Mouse (Mus musculus): Measurements from ENCODE around the gene Mt1. TPM values are rescaled to one million over a fixed set of nuclear protein-coding genes. Genes with fewer than 3 reads are reported as not detected.
A peak's percentile ranks its signal among the peaks of the same experiment; 100 is the strongest.

Mt1 gene
- total RNA-seq, 2 experiments from 2014 or later: 22.5 to 181 TPM

DNA sequence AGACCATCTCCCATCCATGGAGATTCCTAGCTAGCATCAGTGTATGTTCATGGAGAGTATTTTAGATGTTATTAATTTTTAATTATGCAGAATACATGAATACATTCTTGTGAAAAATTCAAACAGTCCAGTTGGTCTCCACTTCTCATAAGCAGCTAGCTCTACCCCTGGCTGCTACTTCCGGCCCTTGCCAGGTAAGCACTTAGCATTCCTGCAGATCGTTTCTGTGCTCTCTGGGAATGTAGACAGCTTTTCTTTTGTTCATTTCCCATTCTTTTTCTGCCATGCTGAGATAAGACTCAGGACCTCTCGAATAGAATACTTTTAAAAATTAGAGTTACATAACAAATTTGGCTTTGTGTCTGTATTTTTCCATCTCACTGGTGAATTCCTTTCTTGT lies 25.2 kb downstream of the Mt1 start:
- DNase-seq (ENCODE audit: low spot score): no peak

DNA sequence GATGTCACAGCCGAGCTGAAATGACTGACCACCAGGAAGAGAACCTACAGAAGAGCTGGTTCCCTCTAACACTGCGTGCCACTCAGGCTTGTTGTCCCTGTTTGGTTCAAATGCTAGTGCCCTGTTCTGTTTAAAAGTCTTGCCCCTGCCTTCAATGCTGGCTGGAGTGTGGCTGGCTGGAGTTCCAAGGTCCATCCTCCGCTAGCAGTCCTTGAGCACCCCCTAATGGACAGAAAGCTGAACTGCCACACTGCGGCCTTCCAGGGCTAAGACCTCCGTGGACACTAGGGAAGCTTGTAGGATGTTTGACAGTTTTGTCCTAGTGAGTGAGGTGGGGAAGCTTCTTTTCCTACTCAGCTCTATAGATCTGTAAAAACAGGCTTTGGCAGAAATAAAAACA lies 26.9 kb downstream of the Mt1 start:
- peak; percentile 71 for DNase-seq (ENCODE audit: low spot score)

DNA sequence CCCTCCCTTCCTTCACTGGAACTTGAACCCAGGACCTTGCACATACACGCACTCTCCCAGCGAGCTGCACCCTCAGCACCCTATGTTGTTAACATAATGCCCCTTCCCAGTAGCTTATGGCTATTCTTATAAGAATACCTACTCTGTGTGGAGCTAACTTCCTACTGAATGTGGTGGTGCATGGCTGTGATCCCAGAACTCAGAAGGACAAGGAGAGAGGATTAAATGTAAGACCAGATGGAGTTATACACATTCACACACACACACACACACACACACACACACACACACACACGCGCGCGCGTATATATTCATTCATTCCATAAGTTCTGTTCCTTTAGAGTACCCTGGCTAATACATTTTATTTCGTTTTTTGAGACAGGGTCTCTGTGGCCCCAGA lies 27.4 kb downstream of the Mt1 start:
- DNase-seq (ENCODE audit: low spot score): no peak

DNA sequence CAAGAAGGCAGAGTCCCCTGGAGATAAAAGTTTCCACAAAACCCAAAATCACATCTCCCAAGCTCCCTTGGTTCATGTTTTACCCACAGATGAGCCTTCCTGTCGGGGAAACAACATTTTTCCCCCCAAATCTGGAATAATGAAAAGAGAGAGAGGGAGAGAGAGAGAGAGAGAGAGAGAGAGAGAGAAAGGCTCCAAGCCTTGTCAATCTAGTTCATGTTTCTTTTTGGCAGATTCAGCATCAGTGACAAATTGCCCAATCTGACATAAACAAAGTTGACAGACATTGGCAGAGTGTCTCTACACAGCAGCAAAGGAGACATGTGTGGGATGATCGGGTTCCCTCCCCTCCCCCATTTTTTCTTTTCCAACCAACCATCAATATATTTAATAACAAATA lies 28.6 kb downstream of the Mt1 start:
- DNase-seq (ENCODE audit: low spot score): no peak

DNA sequence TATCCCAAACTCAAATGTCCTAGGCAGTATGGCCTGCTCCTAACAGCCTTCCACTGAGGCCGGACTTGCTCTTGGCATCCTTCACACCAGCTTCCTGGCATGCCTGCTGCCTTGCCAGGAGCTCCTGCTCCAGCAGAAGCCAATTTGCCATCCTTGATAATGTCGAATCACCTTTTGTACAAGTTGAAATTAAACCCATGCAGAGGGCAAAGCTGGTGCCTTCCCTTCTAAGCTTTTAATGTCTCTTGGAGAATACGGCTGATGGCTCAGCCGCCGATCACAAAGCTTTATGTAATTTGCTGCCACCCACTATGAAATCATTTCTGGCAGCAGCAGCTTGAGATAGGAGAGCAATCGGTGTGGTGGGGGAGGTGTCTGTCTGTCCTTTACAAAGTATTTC lies 30.8 kb downstream of the Mt1 start:
- DNase-seq (ENCODE audit: low spot score): no peak

DNA sequence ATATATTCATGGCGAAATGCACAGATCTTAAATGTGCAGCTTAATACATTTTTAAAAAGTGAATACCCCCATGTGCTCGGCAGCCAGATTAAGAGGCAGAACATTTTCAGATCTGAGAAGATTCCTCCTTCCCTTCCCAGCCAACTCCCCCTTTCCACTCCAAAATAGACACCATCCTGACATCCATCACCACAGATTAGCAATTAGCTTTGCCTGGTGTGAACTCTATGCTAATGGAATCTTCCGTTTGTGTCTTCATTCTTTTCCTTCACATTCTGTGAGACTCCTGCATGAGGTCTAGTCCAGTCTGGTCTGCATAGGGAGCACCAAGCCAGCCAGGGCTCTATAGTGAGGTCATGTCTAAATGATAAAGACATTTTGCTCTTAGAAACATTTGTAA lies 31.3 kb downstream of the Mt1 start:
- no peak for DNase-seq (ENCODE audit: low spot score)

DNA sequence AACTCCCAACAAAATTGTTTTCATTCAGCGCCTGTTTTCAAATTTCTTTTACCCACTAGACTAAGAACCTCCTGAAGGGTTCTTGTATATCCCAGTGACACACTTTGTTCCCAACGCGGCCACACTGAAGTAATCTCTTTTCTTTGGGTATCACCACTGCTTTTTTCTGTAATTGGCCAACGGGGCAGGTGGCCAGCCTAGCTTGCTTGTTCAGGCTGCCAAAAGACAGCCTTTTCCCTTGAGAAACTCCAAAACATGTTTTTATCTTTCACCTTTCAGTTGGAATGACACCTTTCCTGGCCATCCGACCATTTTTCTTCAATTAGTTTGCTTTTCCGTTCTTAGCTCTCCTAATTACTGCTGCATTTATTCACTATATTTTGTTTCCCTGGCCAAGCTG lies 34.9 kb downstream of the Mt1 start:
- DNase-seq (ENCODE audit: low spot score): no peak

DNA sequence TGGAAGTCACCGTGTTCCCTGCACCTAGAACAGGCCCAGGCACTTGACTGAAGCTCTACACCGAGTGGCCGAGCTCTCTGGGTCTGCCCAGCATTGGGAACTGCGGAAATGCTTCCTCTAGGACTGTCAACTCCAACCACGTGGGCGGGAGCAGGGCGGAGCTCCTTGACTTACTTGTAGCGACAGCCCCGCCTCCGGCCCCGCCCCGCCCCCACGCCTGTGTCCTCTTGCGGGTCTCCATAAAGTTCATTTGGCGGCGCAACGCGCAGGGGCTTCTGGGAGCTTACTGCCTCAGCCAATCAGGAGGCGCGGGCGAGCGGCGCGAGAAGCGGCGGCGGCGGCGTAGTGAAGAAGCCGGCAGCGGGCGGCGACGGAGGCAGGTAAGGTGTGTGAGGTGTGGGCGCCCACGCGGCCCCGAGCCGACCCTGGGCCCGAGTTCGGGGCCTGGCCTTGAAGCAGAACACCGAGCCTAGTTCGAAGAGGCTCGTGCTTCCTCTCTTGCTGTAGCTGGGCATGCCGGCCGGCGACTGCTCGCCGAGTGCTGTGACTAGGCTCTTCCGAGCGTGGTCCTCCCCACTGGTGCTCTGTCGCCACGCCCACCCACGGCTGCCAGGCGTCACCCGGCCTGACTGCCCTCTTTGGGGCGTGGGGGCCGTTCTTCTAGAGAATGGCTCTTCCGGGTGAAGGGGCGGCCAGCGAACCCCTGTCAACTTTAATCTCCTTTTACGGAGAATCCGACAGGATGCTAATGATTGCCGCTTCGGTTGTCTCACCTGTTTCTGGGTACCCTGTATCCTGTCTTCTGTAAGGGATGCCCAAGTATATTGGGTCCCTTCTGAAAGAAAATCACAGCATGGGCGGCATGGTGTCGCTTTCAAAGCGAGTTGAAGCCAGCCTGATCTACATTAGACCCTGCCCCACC lies 35.6 kb downstream of the Mt1 start, which contains the start of gene Nup93:
Gene Nup93 (plus strand): TSS at position 313 of the 922 bp plus-strand sequence.
- DNase-seq (ENCODE audit: low spot score): peak; percentile 97

DNA sequence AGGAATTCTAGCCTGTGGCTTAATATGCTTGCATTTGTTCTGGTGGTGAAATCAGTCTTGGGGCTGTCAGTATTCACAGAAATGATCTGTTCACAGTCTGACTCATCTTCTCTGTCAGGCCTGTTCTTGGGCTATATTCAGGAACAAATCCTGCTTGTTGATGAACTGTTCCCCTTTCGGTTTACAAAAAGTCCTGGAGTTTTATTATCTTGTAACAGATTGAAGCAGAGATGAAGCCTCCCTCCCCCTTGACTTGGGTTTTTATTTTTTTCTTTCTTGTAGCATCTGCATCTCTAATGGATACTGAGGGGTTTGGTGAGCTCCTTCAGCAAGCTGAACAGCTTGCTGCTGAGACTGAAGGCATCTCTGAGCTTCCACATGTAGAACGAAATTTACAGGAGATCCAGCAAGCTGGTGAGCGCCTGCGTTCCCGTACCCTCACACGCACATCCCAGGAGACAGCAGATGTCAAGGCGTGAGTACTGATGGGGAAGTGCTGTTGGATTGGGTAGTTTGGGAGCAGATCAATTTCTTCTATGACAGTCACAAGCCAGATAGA lies 48.6 kb downstream of the Mt1 start:
- DNase-seq (ENCODE audit: low spot score): no peak

Other genes starting within 250 kb of the Mt1 start
- 100 to 1,000 TPM; 106 to 122 TPM for gene Amfr, start 166.2 kb upstream of the Mt1 start, total RNA-seq (2021)
- gene Nudt21, start 142.1 kb upstream of the Mt1 start, total RNA-seq (2021): 10 to 100 TPM; 10.5 to 12.3 TPM
- 10 to 100 TPM; 22.0 to 26.2 TPM for gene Ogfod1, start 141.9 kb upstream of the Mt1 start, total RNA-seq (2021)
- gene Bbs2, start 80.2 kb upstream of the Mt1 start, total RNA-seq (2021): 1 to 10 TPM; 2.2 to 2.5 TPM
- gene Mt4, start 41.9 kb upstream of the Mt1 start, total RNA-seq (2021): not detected
- 1 to 10 TPM in 1 of 2 experiments, under 1 TPM in 1; 0.78 to 1.8 TPM for gene Mt3, start 26.5 kb upstream of the Mt1 start, total RNA-seq (2021)
- 100 to 1,000 TPM in 1 of 2 experiments, 10 to 100 TPM in 1; 18.7 to 229 TPM for gene Mt2, start 6.4 kb upstream of the Mt1 start, total RNA-seq (2021)
- 10 to 100 TPM in 1 of 2 experiments, 1 to 10 TPM in 1; 9.9 to 10.3 TPM for gene Nup93, start 35.5 kb downstream of the Mt1 start, total RNA-seq (2021)
- under 1 TPM in 1 of 2 experiments, not detected in 1; 0.18 TPM for gene Slc12a3, start 150.1 kb downstream of the Mt1 start, total RNA-seq (2021)
- gene Herpud1, start 207.4 kb downstream of the Mt1 start, total RNA-seq (2021): 100 to 1,000 TPM; 102 to 108 TPM

Data from gastrocnemius, adult 18-20 months (tissue).